Mouse (Mus musculus) splenic B cell, adult 2 months (primary cell): Measurements from ENCODE around the gene Rnase1.

Experiments used
- DNase-seq: peaks from one replicate; pipeline ENCODE4 v3.0.0-alpha.2; 2011; ENCODE audit warnings: low read depth, low spot score
- H3K27me3 ChIP-seq: 2 replicates; pipeline ENCODE4 v1.6.1; 2012; ENCODE audit warnings: mild to moderate bottlenecking, low read length, moderate library complexity, mixed read lengths; ENCODE audit not compliant: control insufficient read depth, poor library complexity, insufficient read depth, severe bottlenecking
- H3K36me3 ChIP-seq: 2 replicates; pipeline ENCODE4 v1.6.1; 2012; ENCODE audit warnings: mild to moderate bottlenecking, low read length, moderate library complexity, mixed read lengths; ENCODE audit not compliant: control insufficient read depth, poor library complexity, insufficient read depth, severe bottlenecking

Gene Rnase1

GRCm38 (mm10) chr14:51149164-51149563 is 2.6 kb upstream of the Rnase1 start:
- Histone ChIP-seq H3K27me3 (no peaks in the 10 kb centered on the region), H3K36me3 (no peaks in the 10 kb centered on the region)
- no peak for DNase-seq

- no peak for DNase-seq
- no peaks in the 10 kb centered on the region for H3K36me3 ChIP-seq
- H3K27me3 ChIP-seq, result no peaks in the 10 kb centered on the region
These were observed 1.4 kb upstream of the Rnase1 start for GRCm38 (mm10) chr14:51148006-51148405.

GRCm38 (mm10) chr14:51145521-51145920 is 1.1 kb downstream of the Rnase1 start:
- Histone ChIP-seq H3K36me3 (no peaks in the 10 kb centered on the region), H3K27me3 (no peaks in the 10 kb centered on the region)
- DNase-seq, result no peak

GRCm38 (mm10) chr14:51144451-51144850 is 2.1 kb downstream of the Rnase1 start:
- no peak for DNase-seq
- no peaks in the 10 kb centered on the region for H3K36me3 ChIP-seq

GRCm38 (mm10) chr14:51143937-51144336 is 2.6 kb downstream of the Rnase1 start:
- H3K36me3 ChIP-seq, result no peaks in the 10 kb centered on the region
- no peak for DNase-seq
- no peaks in the 10 kb centered on the region for H3K27me3 ChIP-seq

More at GRCm38 (mm10) chr14:51144451-51144850, 2.1 kb downstream of the Rnase1 start:
- no peaks in the 10 kb centered on the region for H3K27me3 ChIP-seq

- DNase-seq, result no peak
- Histone ChIP-seq H3K36me3 (no peaks in the 10 kb centered on the region), H3K27me3 (no peaks in the 10 kb centered on the region)
These were observed 3.3 kb downstream of the Rnase1 start for GRCm38 (mm10) chr14:51143287-51143686.

- H3K27me3 ChIP-seq, result no peaks in the 10 kb centered on the region
- no peak for DNase-seq
- H3K36me3 ChIP-seq, result no peaks in the 10 kb centered on the region
These were observed 4.0 kb downstream of the Rnase1 start for GRCm38 (mm10) chr14:51142568-51142967.

- no peak for DNase-seq
- H3K27me3 ChIP-seq, result no peaks in the 10 kb centered on the region
- no peaks in the 10 kb centered on the region for H3K36me3 ChIP-seq
These were observed 4.5 kb downstream of the Rnase1 start for GRCm38 (mm10) chr14:51142119-51142518.

- no peak for DNase-seq
These were observed 6.2 kb downstream of the Rnase1 start for GRCm38 (mm10) chr14:51140342-51140741.

GRCm38 (mm10) chr14:51132372-51132771 is 14.2 kb downstream of the Rnase1 start:
- DNase-seq, result peak; percentile 42
- peaks cover 6% of the 10 kb centered on the region for H3K36me3 ChIP-seq
- H3K27me3 ChIP-seq, result no peaks in the 10 kb centered on the region

More at GRCm38 (mm10) chr14:51140342-51140741, 6.2 kb downstream of the Rnase1 start:
- Histone ChIP-seq H3K36me3 (no peaks in the 10 kb centered on the region), H3K27me3 (no peaks in the 10 kb centered on the region)

- Histone ChIP-seq H3K36me3 (peaks cover 6% of the 10 kb centered on the region), H3K27me3 (no peaks in the 10 kb centered on the region)
- no peak for DNase-seq
These were observed 15.3 kb downstream of the Rnase1 start for GRCm38 (mm10) chr14:51131086-51131815.

GRCm38 (mm10) chr14:51130315-51130940 is 16.2 kb downstream of the Rnase1 start:
- peaks cover 6% of the 10 kb centered on the region for H3K36me3 ChIP-seq
- H3K27me3 ChIP-seq, result no peaks in the 10 kb centered on the region
- no peak for DNase-seq

GRCm38 (mm10) chr14:51129624-51129975 is 17.0 kb downstream of the Rnase1 start:
- no peak for DNase-seq
- no peaks in the 10 kb centered on the region for H3K27me3 ChIP-seq
- peaks cover 6% of the 10 kb centered on the region for H3K36me3 ChIP-seq

- Histone ChIP-seq H3K36me3 (peaks cover 6% of the 10 kb centered on the region), H3K27me3 (no peaks in the 10 kb centered on the region)
- peak; percentile 89 for DNase-seq
These were observed 17.6 kb downstream of the Rnase1 start for GRCm38 (mm10) chr14:51128775-51129623.
